Mouse (Mus musculus) liver, postnatal 0 days (tissue): ENCODE measurements around the gene Cryzl1.

Source experiments
- CTCF ChIP-seq: sonication (generic); IDR thresholded peaks from 2 replicates; pipeline ENCODE4 v1.5.1; 2016; ENCODE audit warnings: antibody characterized with exemption, low read depth
- EP300 ChIP-seq: IDR thresholded peaks from 2 replicates; pipeline ENCODE4 v1.6.1; 2016; ENCODE audit warnings: antibody characterized with exemption, low read depth, mild to moderate bottlenecking

DNA sequence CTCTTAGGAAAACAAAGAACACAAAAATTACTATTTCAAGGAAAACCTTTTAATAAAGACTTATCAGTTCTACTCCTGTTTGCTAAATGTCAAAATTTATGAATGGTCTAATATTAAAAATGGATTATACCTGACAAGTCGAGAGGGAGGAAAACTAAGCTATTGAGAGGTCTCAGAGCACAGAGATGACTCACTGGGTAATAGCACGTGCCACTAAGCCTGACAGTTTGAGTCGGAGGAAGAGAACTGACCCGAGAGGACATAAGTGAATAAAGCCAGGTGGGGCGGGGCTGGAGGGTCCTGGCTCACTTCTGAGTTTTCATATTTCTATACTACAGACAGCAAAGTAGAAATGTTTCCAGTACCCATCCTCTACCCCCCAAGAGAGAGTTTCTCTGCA lies 42.4 kb downstream of the Cryzl1 start:
- TF ChIP-seq EP300 (no peak), CTCF (no peak)
